Mouse (Mus musculus) small intestine, adult 2 months (tissue): Measurements from ENCODE around the gene Phldb2. TPM values are rescaled to one million over a fixed set of nuclear protein-coding genes. Genes with fewer than 3 reads are reported as not detected.

Experiments
- H3K27ac ChIP-seq: fragments of 200-500 bp; 2 replicates; pipeline ENCODE4 v1.5.1; 2012; ENCODE audit warnings: low read depth, low read length, control low read depth, inconsistent platforms; ENCODE audit not compliant: insufficient read depth
- H3K27me3 ChIP-seq: fragments of 200-500 bp; 2 replicates; pipeline ENCODE4 v1.6.1; 2012; ENCODE audit warnings: mild to moderate bottlenecking, moderate library complexity, low read length, inconsistent platforms; ENCODE audit not compliant: control insufficient read depth, insufficient read depth
- H3K36me3 ChIP-seq: fragments of 200-500 bp; 2 replicates; pipeline ENCODE4 v1.6.1; 2012; ENCODE audit warnings: mild to moderate bottlenecking, low read length, control low read depth, inconsistent platforms; ENCODE audit not compliant: control insufficient read depth, insufficient read depth
- H3K4me1 ChIP-seq: fragments of 200-500 bp; 2 replicates; pipeline ENCODE4 v1.6.1; 2012; ENCODE audit warnings: low read length, inconsistent platforms, mixed read lengths; ENCODE audit not compliant: control insufficient read depth, insufficient read depth, insufficient read length
- H3K4me3 ChIP-seq: fragments of 200-500 bp; 2 replicates; pipeline ENCODE4 v1.5.1; 2012; ENCODE audit warnings: low read depth, mild to moderate bottlenecking, control low read depth, inconsistent platforms, low read length, moderate library complexity
- CTCF ChIP-seq: fragments of 200-500 bp; IDR thresholded peaks from 2 replicates; pipeline ENCODE4 v1.5.1; 2012; ENCODE audit warnings: low read depth, mild to moderate bottlenecking, control low read depth, inconsistent platforms, low read length, moderate library complexity, mixed read lengths; ENCODE audit not compliant: insufficient replicate concordance, insufficient read length; ENCODE audit errors: extremely low read depth
- POLR2A ChIP-seq: fragments of 200-500 bp; IDR thresholded peaks from 2 replicates; pipeline ENCODE4 v1.6.1; 2012; ENCODE audit warnings: low read depth, mild to moderate bottlenecking, control low read depth, inconsistent platforms, low read length, moderate library complexity
- WGBS: fragments of 180-500 bp; shearing (Covaris S2); methylation state at CpG from one replicate; pipeline ENCODE4 v1.1.7; 2018; 5-methylcytosine and 5-hydroxymethylcytosine counted together
- polyA plus RNA-seq: library from polyadenylated mRNA; depleted of rRNA; stranded (reverse); fragments of >200 nt; gene quantifications from 2 replicates; pipeline ENCODE4 v1.2.3, GENCODE M21; 2012

The Phldb2 gene
- polyA plus RNA-seq, 1 experiment = 3.7 TPM

GRCm38 (mm10) chr16:45742615-45743476 lies 210.6 kb downstream of the Phldb2 start, which contains the start of gene Abhd10:
Gene Abhd10, minus strand, starts transcription at chr16:45742955.
- Histone ChIP-seq H3K4me1 (no peaks in the 10 kb centered on the region; the same call in 1 of the 2 replicates), H3K36me3 (no peaks in the 10 kb centered on the region), H3K27me3 (no peaks in the 10 kb centered on the region), H3K27ac (peak within 1 kb of the TSS; percentile 78), H3K4me3 (peak within 1 kb of the TSS; percentile 94)
- TF ChIP-seq POLR2A (peak; percentile 76), CTCF (no peak)
- WGBS = under 1% methylated on average over 51 of the region's 51 CpGs

- H3K27me3 ChIP-seq = no peaks in the 10 kb centered on the region
- H3K27ac ChIP-seq = no peak overlapping the region
- WGBS = 72% methylated on average over 8 of the region's 8 CpGs
Observed at GRCm38 (mm10) chr16:45737880-45738279, 215.5 kb downstream of the Phldb2 start.

GRCm38 (mm10) chr16:45736724-45737123 lies 216.7 kb downstream of the Phldb2 start:
- no peak overlapping the region for H3K27ac ChIP-seq
- no peaks in the 10 kb centered on the region; the same call in 1 of the 2 replicates for H3K4me1 ChIP-seq
- H3K36me3 ChIP-seq = peaks cover 28% of the 10 kb centered on the region
- no peaks in the 10 kb centered on the region for H3K27me3 ChIP-seq
- WGBS = 90% methylated on average over 3 of the region's 3 CpGs
- no peak overlapping the region for H3K4me3 ChIP-seq
- TF ChIP-seq CTCF = no peak
- no peak for TF ChIP-seq POLR2A

More at GRCm38 (mm10) chr16:45737880-45738279, 215.5 kb downstream of the Phldb2 start:
- Histone ChIP-seq H3K36me3 (peaks cover 24% of the 10 kb centered on the region), H3K4me1 (no peaks in the 10 kb centered on the region; the same call in 1 of the 2 replicates), H3K4me3 (no peak overlapping the region)
- no peak for TF ChIP-seq POLR2A
- no peak for TF ChIP-seq CTCF

- Histone ChIP-seq H3K4me3 (no peak overlapping the region), H3K27ac (no peak overlapping the region), H3K36me3 (peaks cover 12% of the 10 kb centered on the region), H3K4me1 (peaks cover 11% of the 10 kb centered on the region; the same call in 1 of the 2 replicates), H3K27me3 (no peaks in the 10 kb centered on the region; the same call in 1 of the 2 replicates)
- TF ChIP-seq POLR2A (no peak), CTCF (no peak)
- WGBS = 32% methylated on average over 5 of the region's 5 CpGs
Observed at GRCm38 (mm10) chr16:45729163-45729562, 224.2 kb downstream of the Phldb2 start.

GRCm38 (mm10) chr16:45724742-45725102 lies 228.7 kb downstream of the Phldb2 start:
- peaks cover 11% of the 10 kb centered on the region; the same call in 1 of the 2 replicates for H3K4me1 ChIP-seq
- TF ChIP-seq CTCF (no peak), POLR2A (no peak)
- H3K4me3 ChIP-seq = peak overlapping the region; percentile 60
- no peak overlapping the region for H3K27ac ChIP-seq
- no peaks in the 10 kb centered on the region; the same call in 1 of the 2 replicates for H3K27me3 ChIP-seq
- WGBS = 8% methylated on average over 10 of the region's 10 CpGs
- no peaks in the 10 kb centered on the region for H3K36me3 ChIP-seq

- Histone ChIP-seq H3K4me1 (peaks cover 8% of the 10 kb centered on the region; the same call in 1 of the 2 replicates), H3K4me3 (peak within 1 kb of the TSS; percentile 60), H3K27me3 (no peaks in the 10 kb centered on the region; the same call in 1 of the 2 replicates), H3K36me3 (no peaks in the 10 kb centered on the region), H3K27ac (no peak within 1 kb of the TSS)
- TF ChIP-seq POLR2A (no peak), CTCF (no peak)
- WGBS = 5% methylated on average over 30 of the region's 30 CpGs
Observed at GRCm38 (mm10) chr16:45724061-45724741, 229.2 kb downstream of the Phldb2 start, which contains the start of gene Tagln3. Gene Tagln3, minus strand, starts transcription at chr16:45724608.
